In genomic region chr2:152933614-152934013, GRCm38 (mm10) we compare ENCODE assay signal across 9 mouse cellular contexts. TPM values are rescaled to one million over a fixed set of nuclear protein-coding genes. Genes with fewer than 3 reads are reported as not detected.
DNase-seq lines count a peak whose midpoint lies in the region; ATAC-seq and TF ChIP-seq lines count a peak whose summit lies in the region.
"Had no signal": no experiment of that assay in that cellular context is flagged by ENCODE, and none has a peak within 500 bp of the region (broad histone marks: within the 10 kb centered on the region; RNA-seq: fewer than 3 reads in every experiment).

No protein-coding gene starts in this region.

- H3K36me3 ChIP-seq in G1E (replicated peaks), result no peaks in the 10 kb centered on the region
- no peaks in the 10 kb centered on the region for H3K36me3 ChIP-seq in limb, embryonic 10.5 days

- peak; percentile 56 to 62 for DNase-seq in left cerebral cortex, adult 18-20 months (ENCODE audit: low spot score in 2 of 2)
- DNase-seq in left cerebral cortex, adult 11 months (ENCODE audit: low spot score), result no peak
- peak; percentile 43 for DNase-seq in G1E (ENCODE audit: low spot score)
- peak; percentile 27 for DNase-seq in c-Kit-negative CD71-positive TER-119-positive erythroid progenitor cells, embryonic 14.5 days (ENCODE audit: low read depth, low spot score)
- DNase-seq in gastrocnemius, postnatal 14 days, result peak; percentile 75
- peak; percentile 82 for DNase-seq in limb, embryonic 10.5 days (ENCODE audit: low spot score)
- DNase-seq in retina, embryonic 14.5 days (ENCODE audit: low spot score), result peak; percentile 69

- H3K27ac ChIP-seq in limb, embryonic 10.5 days, result peak overlapping the region; percentile 82

- no peaks in the 10 kb centered on the region for H3K9me3 ChIP-seq in G1E (replicated peaks)
- H3K9me3 ChIP-seq in limb, embryonic 10.5 days (replicated peaks), result no peaks in the 10 kb centered on the region

- TF ChIP-seq CTCF in G1E (IDR thresholded peaks at IDR 0.05; ENCODE audit: low read depth, low read length), result 0 out of 2 replicates have a peak, but pooled peaks have one; percentile 30

- no peak overlapping the region for H3K4me3 ChIP-seq in G1E (ENCODE audit: low read depth, low read length)
- no peak overlapping the region for H3K4me3 ChIP-seq in limb, embryonic 10.5 days

- no peaks in the 10 kb centered on the region for H3K4me1 ChIP-seq in G1E (ENCODE audit: insufficient read depth, low read depth, low read length)
- peaks cover 50% of the 10 kb centered on the region for H3K4me1 ChIP-seq in limb, embryonic 10.5 days

- 32% methylated on average over 5 of the region's 5 CpGs for WGBS in limb, embryonic 10.5 days

- no peak for ATAC-seq in G1E (ENCODE audit: extremely low read depth, insufficient number of reproducible peaks, low FRiP score, poor library complexity, severe bottlenecking)
- no peak for ATAC-seq in erythroid progenitor cell, adult 5-6 weeks (replicated peaks; ENCODE audit: low FRiP score, poor library complexity, severe bottlenecking)

- H3K27me3 ChIP-seq in G1E (ENCODE audit: insufficient read depth, low read length), result peaks cover 33% of the 10 kb centered on the region
- peaks cover 21% of the 10 kb centered on the region for H3K27me3 ChIP-seq in limb, embryonic 10.5 days (ENCODE audit: low read depth, poor library complexity, severe bottlenecking)

- intact Hi-C loops in gastrocnemius, postnatal 14 days (cut with DNase I; ENCODE audit: low total_unique reads), result no loop called here

RNA-seq across cellular contexts. Expression of gene Foxs1, which starts 0.6 kb away (rescaled TPM):
- under 1 TPM; 0.46 to 0.68 TPM for total RNA-seq in left cerebral cortex, adult 18-20 months (2021)
- total RNA-seq in G1E (2014; fragmentation: Nextera tagmentation) (not detected in 2 replicates), G1E (2017) (not detected in 2 replicates)
- not detected in 2 replicates for polyA plus RNA-seq in G1E (2012)
- 1 to 10 TPM; 4.2 to 5.6 TPM for total RNA-seq in gastrocnemius, postnatal 14 days (2021)
- 0.26 and 0.64 TPM in 2 replicates for polyA plus RNA-seq in limb, embryonic 10.5 days (2016; fragmentation: Nextera tagmentation; extraction: Ambion mirVana)
- not detected in 2 replicates for total RNA-seq in erythroid progenitor cell, adult 5-6 weeks (2015; ENCODE audit: low replicate concordance)
- total RNA-seq in erythroid progenitor cell, adult 5-6 weeks (2017; ENCODE audit: low replicate concordance), result not detected in 2 replicates
- total RNA-seq: neutrophil, adult 5-6 weeks had no signal

RNA-seq across cellular contexts. Expression of gene Dusp15, which starts 17.9 kb away (rescaled TPM):
- total RNA-seq in left cerebral cortex, adult 18-20 months (2021), result 10 to 100 TPM; 16.2 to 18.2 TPM
- total RNA-seq in G1E (2014; fragmentation: Nextera tagmentation), result not detected in 2 replicates
- total RNA-seq in G1E (2017), result 0.11 TPM in 1 of 2 replicates, not detected in the other
- polyA plus RNA-seq in G1E (2012), result not detected in 2 replicates
- total RNA-seq in gastrocnemius, postnatal 14 days (2021), result 1 to 10 TPM in 1 of 2 experiments, under 1 TPM in 1; 0.62 to 3.3 TPM
- polyA plus RNA-seq in limb, embryonic 10.5 days (2016; fragmentation: Nextera tagmentation; extraction: Ambion mirVana), result 0.58 and 0.68 TPM in 2 replicates
- total RNA-seq in erythroid progenitor cell, adult 5-6 weeks (2015; ENCODE audit: low replicate concordance), result not detected in 2 replicates
- total RNA-seq in erythroid progenitor cell, adult 5-6 weeks (2017; ENCODE audit: low replicate concordance), result not detected in 2 replicates
- total RNA-seq: neutrophil, adult 5-6 weeks had no signal

RNA-seq across cellular contexts. Expression of gene Mylk2, which starts 22.5 kb away (rescaled TPM):
- total RNA-seq in left cerebral cortex, adult 18-20 months (2021), result not detected
- total RNA-seq in G1E (2014; fragmentation: Nextera tagmentation) (not detected in 2 replicates), G1E (2017) (0.11 TPM in 1 of 2 replicates, not detected in the other)
- not detected in 2 replicates for polyA plus RNA-seq in G1E (2012)
- total RNA-seq in gastrocnemius, postnatal 14 days (2021), result 100 to 1,000 TPM; 150 to 230 TPM
- not detected in 2 replicates for polyA plus RNA-seq in limb, embryonic 10.5 days (2016; fragmentation: Nextera tagmentation; extraction: Ambion mirVana)
- total RNA-seq in erythroid progenitor cell, adult 5-6 weeks (2015; ENCODE audit: low replicate concordance), result not detected in 2 replicates
- not detected in 2 replicates for total RNA-seq in erythroid progenitor cell, adult 5-6 weeks (2017; ENCODE audit: low replicate concordance)
- total RNA-seq: neutrophil, adult 5-6 weeks had no signal

RNA-seq across cellular contexts. Expression of gene Ttll9, which starts 28.7 kb away (rescaled TPM):
- 1 to 10 TPM; 2.0 to 2.6 TPM for total RNA-seq in left cerebral cortex, adult 18-20 months (2021)
- not detected in 2 replicates for total RNA-seq in G1E (2014; fragmentation: Nextera tagmentation)
- total RNA-seq in G1E (2017), result not detected in 2 replicates
- polyA plus RNA-seq in G1E (2012), result not detected in 2 replicates
- total RNA-seq in gastrocnemius, postnatal 14 days (2021), result not detected
- polyA plus RNA-seq in limb, embryonic 10.5 days (2016; fragmentation: Nextera tagmentation; extraction: Ambion mirVana), result 0.53 and 1.7 TPM in 2 replicates
- total RNA-seq in erythroid progenitor cell, adult 5-6 weeks (2015; ENCODE audit: low replicate concordance), result not detected in 2 replicates
- not detected in 2 replicates for total RNA-seq in erythroid progenitor cell, adult 5-6 weeks (2017; ENCODE audit: low replicate concordance)
- total RNA-seq: neutrophil, adult 5-6 weeks had no signal

Comparison
In these comparisons a context has a peak if more than half of its experiments do, and no peak if none do; other contexts are left out.
1. RNA of gene Dusp15, which starts 17.9 kb away (total RNA-seq): 16.2 to 18.2 TPM in left cerebral cortex, adult 18-20 months; 0.62 to 3.3 TPM in gastrocnemius, postnatal 14 days, 0.11 TPM in G1E and not detected in erythroid progenitor cell, adult 5-6 weeks; every median in the first group is over 4 times any median in the second.
2. RNA of gene Mylk2, which starts 22.5 kb away (total RNA-seq): 150 to 230 TPM in gastrocnemius, postnatal 14 days; 0.11 TPM in G1E, not detected in left cerebral cortex, adult 18-20 months and not detected in erythroid progenitor cell, adult 5-6 weeks; every median in the first group is over 100 times any median in the second.